Comparison of ENCODE assay signal across 19 mouse cellular contexts in the genomic region with DNA sequence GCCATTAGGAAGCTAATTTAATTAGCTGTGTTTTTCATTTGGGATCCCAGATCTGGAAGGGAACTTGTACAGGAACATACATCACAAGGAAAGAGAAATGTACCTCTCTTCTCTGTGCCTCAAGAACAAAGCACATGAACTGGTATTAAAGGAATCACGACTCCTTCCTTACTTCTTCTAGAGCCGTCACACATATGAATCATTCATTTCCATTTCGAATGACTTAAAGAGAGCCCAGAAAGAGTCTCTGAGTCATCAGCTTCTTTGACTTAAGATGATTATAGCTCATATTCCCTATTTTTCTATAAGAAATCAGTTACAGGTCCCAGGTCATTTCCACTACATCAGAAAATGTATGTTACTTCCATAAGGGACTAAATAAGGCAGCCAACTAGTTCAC.
"Had no signal": no experiment of that assay in that cellular context is flagged by ENCODE, and none has a peak within 500 bp of the region (broad histone marks: within the 10 kb centered on the region; RNA-seq: fewer than 3 reads in every experiment).

No protein-coding gene starts in this region.

- H3K36me3 ChIP-seq: midbrain, embryonic 12.5 days; neural tube, embryonic 13.5 days; neural tube, embryonic 15.5 days; stomach, embryonic 15.5 days had no signal

- H3K27me3 ChIP-seq: neural tube, embryonic 13.5 days; neural tube, embryonic 15.5 days; stomach, embryonic 15.5 days had no signal

- H3K27ac ChIP-seq: midbrain, embryonic 12.5 days; neural tube, embryonic 13.5 days; neural tube, embryonic 15.5 days; stomach, embryonic 15.5 days; stomach, postnatal 0 days had no signal

- H3K4me3 ChIP-seq: midbrain, embryonic 12.5 days; myocyte; neural tube, embryonic 13.5 days; neural tube, embryonic 15.5 days; stomach, embryonic 15.5 days had no signal

- DNase-seq: lung, adult 18-20 months; lung, embryonic 14.5 days; lung, postnatal 10 days; lung, postnatal 4 days; midbrain, embryonic 14.5 days; retina, postnatal 1 day; right cerebral cortex, adult 18-20 months; right cerebral cortex, postnatal 25 days; right cerebral cortex, postnatal 4 days; spleen, adult 18-20 months; thymus, adult 18-20 months; thymus, postnatal 14 days; thymus, postnatal 36 days had no signal

- H3K9me3 ChIP-seq: midbrain, embryonic 12.5 days; neural tube, embryonic 13.5 days; neural tube, embryonic 15.5 days; stomach, embryonic 15.5 days had no signal

- H3K4me1 ChIP-seq: midbrain, embryonic 12.5 days; neural tube, embryonic 13.5 days; neural tube, embryonic 15.5 days; stomach, embryonic 15.5 days had no signal
